Mouse (Mus musculus) stomach, postnatal 0 days (tissue): ENCODE results near the gene Sipa1l1.

Experiments used
- CTCF ChIP-seq: IDR thresholded peaks from 2 replicates; pipeline ENCODE4 v1.5.1; 2016; ENCODE audit warnings: antibody characterized with exemption, low read depth, mild to moderate bottlenecking, moderate library complexity
- EP300 ChIP-seq: optimal IDR thresholded peaks from 2 replicates; pipeline ENCODE3; 2016; ENCODE audit warnings: antibody characterized with exemption

DNA sequence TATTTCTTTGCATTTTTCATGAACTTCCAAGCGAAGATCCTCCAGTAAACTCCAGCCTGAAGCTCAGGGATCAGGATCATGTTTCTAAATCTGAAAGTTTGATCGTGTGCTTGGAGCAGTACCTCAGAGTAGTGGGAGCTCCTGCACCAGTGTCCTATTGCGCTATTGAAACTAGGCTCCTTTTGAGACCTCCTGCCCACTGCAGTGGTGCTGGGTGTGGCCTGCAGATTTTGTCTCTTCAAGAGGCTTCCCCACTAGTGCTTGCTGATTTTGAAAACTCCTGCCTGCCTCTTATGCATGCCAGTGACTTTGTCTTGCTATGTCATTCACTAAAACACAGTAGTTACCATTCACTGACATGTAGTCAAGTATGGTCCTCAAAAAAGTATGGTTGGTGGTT, 213.8 kb downstream of the Sipa1l1 start:
- TF ChIP-seq CTCF (no peak), EP300 (no peak)
